Mouse (Mus musculus) hindbrain, embryonic 10.5 days (tissue): ENCODE measurements around the gene Ttc13. TPM values are rescaled to one million over a fixed set of nuclear protein-coding genes. Genes with fewer than 3 reads are reported as not detected.
A peak's percentile ranks its signal among the peaks of the same experiment; 100 is the strongest.

Experiments used
- DNase-seq: peaks from one replicate; pipeline ENCODE4 v3.0.0-alpha.2; 2017; ENCODE audit warnings: low spot score
- H3K27ac ChIP-seq: fragments of 300-500 bp; sonication (generic); 2 replicates; pipeline ENCODE4 v1.5.1; 2016; ENCODE audit warnings: mild to moderate bottlenecking, moderate library complexity
- H3K27me3 ChIP-seq: fragments of 300-500 bp; sonication (generic); 2 replicates; pipeline ENCODE4 v1.6.1; 2016; ENCODE audit warnings: mild to moderate bottlenecking; ENCODE audit not compliant: poor library complexity, insufficient read depth, severe bottlenecking
- H3K36me3 ChIP-seq: fragments of 300-500 bp; sonication (generic); 2 replicates; pipeline ENCODE4 v1.6.1; 2016; ENCODE audit warnings: mild to moderate bottlenecking, moderate library complexity
- H3K4me1 ChIP-seq: fragments of 300-500 bp; sonication (generic); replicated peaks from 2 replicates; pipeline ENCODE4 v1.6.1; 2016; ENCODE audit warnings: mild to moderate bottlenecking
- H3K4me3 ChIP-seq: fragments of 300-500 bp; sonication (generic); 2 replicates; pipeline ENCODE4 v1.5.1; 2016; ENCODE audit warnings: mild to moderate bottlenecking, moderate library complexity
- H3K9me3 ChIP-seq: fragments of 300-500 bp; sonication (generic); 2 replicates; pipeline ENCODE4 v1.6.1; 2016; ENCODE audit warnings: mild to moderate bottlenecking, moderate library complexity
- WGBS: fragments of 180-500 bp; shearing (Covaris S2); methylation state at CpG from one replicate; pipeline ENCODE4 v1.1.7; 2016; 5-methylcytosine and 5-hydroxymethylcytosine counted together
- polyA plus RNA-seq: library from polyadenylated mRNA; unstranded; fragments of >200 nt; fragmentation: Nextera tagmentation; extraction: Ambion mirVana; gene quantifications from 2 replicates; pipeline ENCODE4 v1.2.1, GENCODE M21; 2016

Ttc13 gene
- polyA plus RNA-seq, 1 experiment from 2014 or later = 49.7 TPM

DNA sequence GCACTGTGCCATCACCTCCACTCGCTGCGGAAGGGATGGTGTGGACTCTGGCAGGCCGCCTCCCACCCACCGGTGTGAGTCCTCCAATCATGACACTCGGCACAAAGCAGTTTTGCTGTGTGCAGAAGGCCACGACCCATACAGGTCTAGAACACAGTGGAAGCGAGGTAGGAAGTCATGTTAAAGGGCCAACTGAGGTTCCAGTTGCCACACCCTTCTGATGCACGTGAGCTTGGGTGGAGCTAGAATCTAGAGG is 86.6 kb downstream of the Ttc13 start:
- Histone ChIP-seq H3K4me1 (peaks cover 20% of the 10 kb centered on the region), H3K27ac (no peak overlapping the region), H3K4me3 (no peak overlapping the region), H3K9me3 (no peaks in the 10 kb centered on the region), H3K36me3 (peaks cover 44% of the 10 kb centered on the region), H3K27me3 (no peaks in the 10 kb centered on the region)
- WGBS = 87% methylated on average over 8 of the region's 8 CpGs
- no peak for DNase-seq

DNA sequence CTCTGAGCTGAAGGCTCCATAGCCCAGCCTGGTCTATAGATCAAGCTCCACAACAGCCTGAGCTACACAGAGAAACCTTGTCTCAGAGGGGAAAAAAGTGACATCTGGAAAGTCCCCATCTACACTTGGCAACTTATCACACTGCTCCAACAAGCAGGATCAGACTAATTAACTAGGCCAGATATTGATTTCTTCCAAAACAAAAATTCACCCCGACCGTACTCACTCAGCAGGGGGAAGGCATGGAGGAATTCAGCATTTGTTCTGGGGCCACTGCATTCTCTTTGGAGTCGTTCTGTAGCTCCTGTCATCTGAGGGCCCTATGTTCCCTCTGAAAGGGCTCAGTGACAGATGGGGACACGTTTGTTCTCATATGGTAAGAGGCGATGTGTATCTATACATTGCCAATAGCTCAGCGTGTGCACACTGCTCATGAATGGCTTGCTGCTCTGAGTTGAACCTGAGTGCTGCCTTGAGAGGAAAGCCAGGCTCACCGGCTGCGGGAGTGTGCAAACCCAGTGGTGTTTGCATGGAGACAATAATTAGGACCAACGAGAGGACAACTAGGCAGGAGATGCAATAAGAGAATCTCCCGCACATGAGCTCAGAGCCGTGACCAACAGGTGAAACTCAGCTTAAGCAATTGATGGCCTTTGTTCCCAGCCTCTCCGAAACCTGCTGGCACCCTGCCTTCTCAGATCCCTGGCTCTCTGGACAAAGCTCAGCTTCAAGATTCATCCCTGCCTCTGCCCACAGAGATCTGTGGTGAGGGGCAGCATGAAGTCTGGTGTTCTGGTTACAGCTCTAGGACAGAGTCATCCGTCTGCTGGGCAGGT is 87.2 kb downstream of the Ttc13 start:
- H3K27ac ChIP-seq = no peak overlapping the region
- H3K27me3 ChIP-seq = no peaks in the 10 kb centered on the region
- no peak overlapping the region for H3K4me3 ChIP-seq
- 75% methylated on average over 13 of the region's 13 CpGs for WGBS
- H3K36me3 ChIP-seq = peaks cover 39% of the 10 kb centered on the region
- no peaks in the 10 kb centered on the region for H3K9me3 ChIP-seq
- DNase-seq = no peak
- peaks cover 20% of the 10 kb centered on the region for H3K4me1 ChIP-seq

DNA sequence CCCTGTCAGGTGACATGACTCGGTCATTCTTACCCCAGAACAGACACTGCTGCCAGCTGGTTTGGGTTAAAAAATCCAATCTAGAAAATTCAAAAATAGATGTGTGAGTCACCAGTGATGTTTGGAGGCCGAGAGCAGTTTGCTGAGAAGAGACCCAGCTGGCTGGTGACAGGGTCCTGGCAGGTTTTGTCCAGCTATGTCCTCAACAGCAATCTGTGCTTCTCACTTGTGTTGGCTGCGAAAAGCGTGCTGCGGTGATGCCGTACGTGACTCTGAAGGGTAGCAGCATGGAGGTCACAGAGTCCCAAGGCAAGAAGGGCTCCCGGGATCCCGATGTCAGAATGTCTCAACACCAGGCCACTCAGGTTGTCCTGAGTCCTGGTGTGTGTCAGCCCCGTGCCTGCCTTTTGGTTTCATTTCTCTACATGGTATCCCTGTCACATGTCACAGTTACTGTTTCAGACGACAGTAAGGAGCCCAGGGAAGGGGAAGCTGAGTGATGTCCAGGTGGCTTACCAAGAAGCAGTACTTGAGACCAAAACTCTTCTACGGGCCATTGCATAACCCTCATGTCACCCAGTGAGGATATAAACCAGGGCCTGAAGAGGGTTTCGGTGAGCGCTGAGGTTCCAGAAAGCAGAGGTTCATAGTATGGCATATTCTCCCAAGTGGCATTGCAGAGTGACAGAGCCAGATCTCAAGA is 88.6 kb downstream of the Ttc13 start:
- peaks cover 20% of the 10 kb centered on the region for H3K4me1 ChIP-seq
- H3K9me3 ChIP-seq = no peaks in the 10 kb centered on the region
- no peak for DNase-seq
- H3K27ac ChIP-seq = no peak overlapping the region
- no peaks in the 10 kb centered on the region for H3K27me3 ChIP-seq
- no peak overlapping the region for H3K4me3 ChIP-seq
- peaks cover 25% of the 10 kb centered on the region for H3K36me3 ChIP-seq
- WGBS = 89% methylated on average over 14 of the region's 14 CpGs

DNA sequence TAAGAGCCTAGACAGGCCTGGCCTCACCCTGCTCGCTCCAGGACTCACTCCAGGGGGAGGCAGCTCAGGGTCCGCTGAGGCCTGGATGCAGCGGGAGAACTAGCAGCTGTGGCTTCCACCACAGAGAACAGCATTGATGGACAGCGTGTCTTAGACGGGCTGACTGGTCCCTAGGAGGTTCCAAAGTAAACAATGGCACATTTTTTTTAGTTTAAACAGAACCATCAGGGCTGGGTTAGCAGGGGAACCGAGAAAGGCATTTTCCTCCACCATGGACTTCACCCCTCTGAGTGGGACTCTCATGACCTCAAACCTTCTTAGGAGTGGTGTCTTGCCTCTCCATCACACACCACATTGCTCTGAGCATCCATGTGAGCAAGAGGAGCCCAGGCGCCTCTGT is 89.8 kb downstream of the Ttc13 start:
- 50% methylated on average over 7 of the region's 7 CpGs for WGBS
- DNase-seq = no peak
- Histone ChIP-seq H3K27me3 (no peaks in the 10 kb centered on the region), H3K4me1 (peaks cover 20% of the 10 kb centered on the region), H3K9me3 (no peaks in the 10 kb centered on the region), H3K4me3 (no peak overlapping the region), H3K27ac (peak overlapping the region; percentile 19), H3K36me3 (peaks cover 14% of the 10 kb centered on the region)

DNA sequence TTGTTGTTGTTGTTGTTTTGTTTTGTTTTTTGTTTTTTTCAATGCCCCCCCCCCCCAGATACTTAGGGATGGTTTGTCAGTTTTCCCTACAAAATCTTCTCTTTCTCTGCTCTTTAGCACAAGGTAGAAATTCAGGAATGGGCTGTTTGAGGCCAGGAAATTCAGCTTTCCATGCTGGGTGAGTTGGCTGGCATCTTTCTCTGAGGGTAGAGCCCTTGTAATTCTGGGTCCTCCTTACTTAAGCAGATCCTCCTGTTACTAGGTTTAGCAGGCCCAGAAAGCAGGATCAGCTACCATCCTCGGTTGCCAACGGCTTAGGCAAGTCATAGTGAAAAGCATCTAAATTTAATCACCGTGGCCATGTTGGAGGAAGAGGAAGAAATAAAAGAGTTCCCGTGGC is 90.9 kb downstream of the Ttc13 start:
- Histone ChIP-seq H3K36me3 (peaks cover 3% of the 10 kb centered on the region), H3K27me3 (no peaks in the 10 kb centered on the region), H3K27ac (no peak overlapping the region), H3K4me1 (peaks cover 20% of the 10 kb centered on the region), H3K4me3 (no peak overlapping the region), H3K9me3 (no peaks in the 10 kb centered on the region)
- DNase-seq = no peak
- 83% methylated on average over 4 of the region's 4 CpGs for WGBS

DNA sequence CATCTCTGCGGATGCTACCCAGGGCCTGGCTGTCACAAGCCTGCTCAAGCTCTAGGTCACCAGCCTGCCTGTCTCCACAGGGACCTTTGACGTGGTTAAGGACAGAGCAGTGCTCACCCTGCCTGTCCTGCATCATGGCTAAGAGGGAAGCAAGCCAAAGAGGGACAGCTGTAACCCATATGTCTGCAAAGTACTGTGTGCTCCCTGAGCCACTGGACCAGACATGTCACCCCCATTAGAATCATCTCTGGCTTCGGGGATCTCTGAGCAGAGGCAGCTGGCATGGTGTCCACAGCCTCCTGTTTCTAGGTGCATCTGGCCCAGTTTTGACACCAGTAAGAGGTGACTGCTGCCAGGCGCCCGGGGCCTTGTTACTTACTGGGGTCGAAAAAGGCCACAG is 91.3 kb downstream of the Ttc13 start:
- peaks cover 20% of the 10 kb centered on the region for H3K4me1 ChIP-seq
- no peaks in the 10 kb centered on the region for H3K36me3 ChIP-seq
- no peaks in the 10 kb centered on the region for H3K27me3 ChIP-seq
- H3K4me3 ChIP-seq = no peak overlapping the region
- no peak overlapping the region for H3K27ac ChIP-seq
- no peaks in the 10 kb centered on the region for H3K9me3 ChIP-seq
- no peak for DNase-seq
- WGBS = 83% methylated on average over 6 of the region's 6 CpGs

DNA sequence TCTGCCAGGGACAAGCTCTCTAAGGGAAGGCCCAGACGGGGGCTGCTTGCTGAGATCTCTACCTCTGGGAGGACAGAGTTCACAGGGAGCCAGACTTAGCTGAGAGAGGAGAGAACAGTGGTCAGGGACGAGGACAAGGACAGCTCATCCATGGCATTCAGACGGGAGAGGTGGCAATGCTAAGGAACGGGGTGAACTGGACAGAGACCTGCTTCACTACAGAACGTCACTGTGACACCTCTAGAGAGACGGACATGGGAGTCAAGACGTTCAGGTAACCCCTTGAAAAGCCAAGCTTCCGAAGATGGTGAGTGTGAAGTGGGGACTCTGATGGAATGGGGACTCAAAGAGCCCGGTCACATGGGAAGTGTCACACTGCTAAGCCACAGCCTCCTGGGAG is 95.5 kb downstream of the Ttc13 start:
- no peak for DNase-seq
- H3K27me3 ChIP-seq = no peaks in the 10 kb centered on the region
- H3K4me3 ChIP-seq = no peak overlapping the region
- no peaks in the 10 kb centered on the region for H3K9me3 ChIP-seq
- no peaks in the 10 kb centered on the region for H3K36me3 ChIP-seq
- WGBS = 89% methylated on average over 9 of the region's 9 CpGs
- H3K4me1 ChIP-seq = no peaks in the 10 kb centered on the region
- H3K27ac ChIP-seq = no peak overlapping the region

Other genes starting within 250 kb of the Ttc13 start
- 41.1 and 43.3 TPM in 2 replicates for gene Cog2, start 201.2 kb downstream of the Ttc13 start, polyA plus RNA-seq
- not detected in 2 replicates for gene Agt, start 152.3 kb downstream of the Ttc13 start, polyA plus RNA-seq
- gene Capn9, start 145.9 kb downstream of the Ttc13 start, polyA plus RNA-seq = not detected in 2 replicates
- 20.1 and 22.2 TPM in 2 replicates for gene 2310022B05Rik, start 58.6 kb downstream of the Ttc13 start, polyA plus RNA-seq
- 34.3 and 38.1 TPM in 2 replicates for gene Arv1, start 156 bp upstream of the Ttc13 start, polyA plus RNA-seq
- gene Fam89a, start 29.8 kb upstream of the Ttc13 start, polyA plus RNA-seq = 4.3 and 6.7 TPM in 2 replicates
- 0.81 and 3.3 TPM in 2 replicates for gene Trim67, start 71.1 kb upstream of the Ttc13 start, polyA plus RNA-seq
- gene Gnpat, start 141.1 kb upstream of the Ttc13 start, polyA plus RNA-seq = 143 and 147 TPM in 2 replicates
- gene 2810004N23Rik, start 141.1 kb upstream of the Ttc13 start, polyA plus RNA-seq = 51.4 and 71.3 TPM in 2 replicates
- gene Exoc8, start 175.7 kb upstream of the Ttc13 start, polyA plus RNA-seq = 8.4 and 9.5 TPM in 2 replicates
- gene Sprtn, start 175.9 kb upstream of the Ttc13 start, polyA plus RNA-seq = 11.0 and 11.7 TPM in 2 replicates
- 10.1 and 12.2 TPM in 2 replicates for gene Egln1, start 227.3 kb upstream of the Ttc13 start, polyA plus RNA-seq